Mouse (Mus musculus): ENCODE results near the gene Hist1h4n.

- TF ChIP-seq CTCF (IDR thresholded peaks at IDR 0.05; ENCODE audit: extremely low read depth, insufficient read length, insufficient replicate concordance, low read depth, low read length) = no peak
- TF ChIP-seq POLR2A (IDR thresholded peaks at IDR 0.05; ENCODE audit: low read depth, low read length) = no peak
These were observed 23.1 kb upstream of the Hist1h4n start for GRCm38 (mm10) chr13:21855146-21855545.

All from small intestine, adult 2 months (tissue).